ENCODE assay signal across 8 mouse cellular contexts in genomic region chr11:120629911-120630310, GRCm38 (mm10). TPM values are rescaled to one million over a fixed set of nuclear protein-coding genes. Genes with fewer than 3 reads are reported as not detected.
A peak's percentile ranks its signal among the peaks of the same experiment; 100 is the strongest.
DNase-seq lines count a peak whose midpoint lies in the region; ATAC-seq lines count a peak whose summit lies in the region.

No protein-coding gene starts in this region.

- H3K4me1 ChIP-seq in forebrain, embryonic 12.5 days: peaks cover 50% of the 10 kb centered on the region
- peaks cover 37% of the 10 kb centered on the region for H3K4me1 ChIP-seq in forebrain, embryonic 16.5 days (replicated peaks; ENCODE audit: control insufficient read depth, insufficient read depth, low read length)
- H3K4me1 ChIP-seq in brown adipose tissue, adult 24 weeks (ENCODE audit: control insufficient read depth, insufficient read depth, insufficient read length, low read length): peaks cover 35% of the 10 kb centered on the region

- ATAC-seq in forebrain, embryonic 12.5 days (ENCODE audit: low FRiP score): no peak
- no peak for ATAC-seq in forebrain, embryonic 16.5 days

- WGBS in forebrain, embryonic 12.5 days: 49% methylated on average over 7 of the region's 7 CpGs
- WGBS in forebrain, embryonic 16.5 days: 39% methylated on average over 7 of the region's 7 CpGs

- H3K36me3 ChIP-seq in forebrain, embryonic 12.5 days (replicated peaks): peaks cover 29% of the 10 kb centered on the region
- peaks cover 6% of the 10 kb centered on the region; the same call in 1 of the 2 replicates for H3K36me3 ChIP-seq in forebrain, embryonic 16.5 days (ENCODE audit: control insufficient read depth, insufficient read depth)

- 0 out of 2 replicates have a peak overlapping the region, but pooled peaks have one; percentile 33 for H3K9ac ChIP-seq in forebrain, embryonic 12.5 days
- no peak overlapping the region for H3K9ac ChIP-seq in forebrain, embryonic 16.5 days (replicated peaks; ENCODE audit: low read depth, low read length)

- H3K27me3 ChIP-seq in forebrain, embryonic 12.5 days: no peaks in the 10 kb centered on the region
- H3K27me3 ChIP-seq in forebrain, embryonic 16.5 days (replicated peaks; ENCODE audit: control insufficient read depth, insufficient read depth, low read length): no peaks in the 10 kb centered on the region

- H3K27ac ChIP-seq in forebrain, embryonic 12.5 days: peak overlapping the region; percentile 65
- H3K27ac ChIP-seq in forebrain, embryonic 16.5 days (ENCODE audit: low read length): no peak overlapping the region
- peak overlapping the region; percentile 41 for H3K27ac ChIP-seq in brown adipose tissue, adult 24 weeks (replicated peaks; ENCODE audit: low read depth, low read length)

- DNase-seq in heart, adult 9 months (ENCODE audit: low spot score in 2 of 2): peak; percentile 63
- peak; percentile 78 for DNase-seq in kidney, adult 9 months
- peak; percentile 28 for DNase-seq in lung, postnatal 25 days (ENCODE audit: low spot score)
- no peak for DNase-seq in frontal cortex, postnatal 14 days (ENCODE audit: low spot score in 2 of 2)
- no peak for DNase-seq in right cerebral cortex, postnatal 25 days

- H3K9me3 ChIP-seq in forebrain, embryonic 12.5 days: no peaks in the 10 kb centered on the region
- no peaks in the 10 kb centered on the region for H3K9me3 ChIP-seq in forebrain, embryonic 16.5 days (ENCODE audit: control insufficient read depth, low read length)

- peak overlapping the region; percentile 9; the same call in 1 of the 2 replicates for H3K4me2 ChIP-seq in forebrain, embryonic 12.5 days
- no peak overlapping the region for H3K4me2 ChIP-seq in forebrain, embryonic 16.5 days (ENCODE audit: low read length)

- H3K4me3 ChIP-seq in forebrain, embryonic 12.5 days (replicated peaks): no peak overlapping the region
- H3K4me3 ChIP-seq in forebrain, embryonic 16.5 days (replicated peaks; ENCODE audit: low read length): no peak overlapping the region
- peak overlapping the region; percentile 12 for H3K4me3 ChIP-seq in brown adipose tissue, adult 24 weeks (ENCODE audit: insufficient read depth, low read depth, low read length)

RNA-seq across cellular contexts. Expression of gene Mafg, which starts 3.5 kb away (rescaled TPM):
- 30.9 and 32.9 TPM in 2 replicates for polyA plus RNA-seq in forebrain, embryonic 12.5 days (2016; fragmentation: Nextera tagmentation; extraction: Ambion mirVana)
- 39.9 and 40.1 TPM in 2 replicates for polyA plus RNA-seq in forebrain, embryonic 16.5 days (2015; fragmentation: Nextera tagmentation; extraction: Ambion mirVana)
- polyA plus RNA-seq in brown adipose tissue, adult 24 weeks (2012; ENCODE audit: insufficient read depth, insufficient read length, missing spikeins): 10.4 and 13.3 TPM in 2 replicates

RNA-seq across cellular contexts. Expression of gene Sirt7, which starts 4.9 kb away (rescaled TPM):
- polyA plus RNA-seq in forebrain, embryonic 12.5 days (2016; fragmentation: Nextera tagmentation; extraction: Ambion mirVana): 43.1 and 43.3 TPM in 2 replicates
- 50.2 and 50.6 TPM in 2 replicates for polyA plus RNA-seq in forebrain, embryonic 16.5 days (2015; fragmentation: Nextera tagmentation; extraction: Ambion mirVana)
- 5.8 and 10.5 TPM in 2 replicates for polyA plus RNA-seq in brown adipose tissue, adult 24 weeks (2012; ENCODE audit: insufficient read depth, insufficient read length, missing spikeins)

RNA-seq across cellular contexts. Expression of gene Pcyt2, which starts 12.2 kb away (rescaled TPM):
- polyA plus RNA-seq in forebrain, embryonic 12.5 days (2016; fragmentation: Nextera tagmentation; extraction: Ambion mirVana): 139 and 142 TPM in 2 replicates
- polyA plus RNA-seq in forebrain, embryonic 16.5 days (2015; fragmentation: Nextera tagmentation; extraction: Ambion mirVana): 175 and 234 TPM in 2 replicates
- 104 and 131 TPM in 2 replicates for polyA plus RNA-seq in brown adipose tissue, adult 24 weeks (2012; ENCODE audit: insufficient read depth, insufficient read length, missing spikeins)

RNA-seq across cellular contexts. Expression of gene Pycr1, which starts 13.7 kb away (rescaled TPM):
- polyA plus RNA-seq in forebrain, embryonic 12.5 days (2016; fragmentation: Nextera tagmentation; extraction: Ambion mirVana): 32.5 and 32.8 TPM in 2 replicates
- 34.9 and 36.5 TPM in 2 replicates for polyA plus RNA-seq in forebrain, embryonic 16.5 days (2015; fragmentation: Nextera tagmentation; extraction: Ambion mirVana)
- 1.0 and 1.3 TPM in 2 replicates for polyA plus RNA-seq in brown adipose tissue, adult 24 weeks (2012; ENCODE audit: insufficient read depth, insufficient read length, missing spikeins)

RNA-seq across cellular contexts. Expression of gene Myadml2, which starts 18.0 kb away (rescaled TPM):
- not detected in 2 replicates for polyA plus RNA-seq in forebrain, embryonic 12.5 days (2016; fragmentation: Nextera tagmentation; extraction: Ambion mirVana)
- 0.75 TPM in 1 of 2 replicates, not detected in the other for polyA plus RNA-seq in forebrain, embryonic 16.5 days (2015; fragmentation: Nextera tagmentation; extraction: Ambion mirVana)
- 2.7 and 3.8 TPM in 2 replicates for polyA plus RNA-seq in brown adipose tissue, adult 24 weeks (2012; ENCODE audit: insufficient read depth, insufficient read length, missing spikeins)

Comparison
In these comparisons a context has a peak if more than half of its experiments do, and no peak if none do; other contexts are left out.
1. DNase-seq: peak in heart, adult 9 months (2 of 2), kidney, adult 9 months (single experiment) and lung, postnatal 25 days (single experiment); none in frontal cortex, postnatal 14 days (0 of 2) and right cerebral cortex, postnatal 25 days (single experiment).